Mouse (Mus musculus) lung, adult 2 months (tissue): ENCODE results near the gene Zfyve19.

Source experiments
- CTCF ChIP-seq: fragments of 200-500 bp; IDR thresholded peaks from 2 replicates; pipeline ENCODE4 v1.5.1; 2011; ENCODE audit warnings: mild to moderate bottlenecking, low read length, control low read depth; ENCODE audit not compliant: insufficient read depth
- POLR2A ChIP-seq: fragments of 200-500 bp; IDR thresholded peaks from 2 replicates; pipeline ENCODE4 v1.6.1; 2011; ENCODE audit warnings: low read depth, mild to moderate bottlenecking, control low read depth, low read length, borderline replicate concordance; ENCODE audit errors: extremely low read depth

DNA sequence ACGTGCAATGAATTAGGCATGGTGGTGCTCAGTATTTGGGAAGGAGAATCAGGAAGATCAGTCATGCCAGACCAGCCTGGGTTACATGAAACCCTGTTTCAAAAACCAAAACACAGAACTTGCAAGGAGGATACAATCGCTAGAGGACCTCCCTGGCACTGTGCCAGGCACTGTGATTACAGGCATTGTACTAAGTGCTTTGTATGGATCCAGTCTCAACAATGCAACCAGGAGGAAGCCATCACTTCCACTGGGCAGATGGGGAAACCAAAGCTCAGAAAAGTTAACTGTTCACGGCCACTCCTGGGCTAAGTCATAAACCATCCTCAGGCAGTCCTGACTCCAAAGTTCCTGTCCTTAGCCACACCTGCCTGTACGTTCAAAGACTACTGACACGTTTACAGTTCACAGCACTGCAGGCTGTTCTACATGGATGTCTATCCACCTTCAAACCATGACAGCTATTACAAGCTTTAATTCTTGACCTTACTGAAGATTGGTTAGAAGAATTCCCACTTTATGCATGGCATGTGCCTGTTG is 5.4 kb upstream of the Zfyve19 start:
- no peak for TF ChIP-seq CTCF
- TF ChIP-seq POLR2A, result no peak
